Mouse (Mus musculus): ENCODE data around the gene Fitm1.

DNA sequence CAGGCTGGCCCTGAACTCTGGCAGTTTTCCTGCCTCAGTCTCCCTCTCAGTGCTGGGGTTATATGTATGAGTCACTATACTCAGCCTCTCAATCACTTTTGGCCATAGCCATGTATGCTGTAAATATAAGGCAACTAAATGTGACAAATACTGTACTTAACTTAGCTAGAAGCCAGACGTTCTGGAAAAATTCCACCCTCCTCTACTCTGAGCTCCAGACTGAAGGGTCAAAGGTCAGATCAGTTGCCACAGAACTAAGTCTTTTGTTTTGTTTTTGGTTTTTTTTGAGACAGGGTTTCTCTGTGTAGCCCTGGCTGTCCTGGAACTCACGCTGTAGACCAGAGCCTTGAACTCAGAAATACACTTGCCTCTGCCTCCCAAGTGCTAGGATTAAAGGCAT, 40.5 kb downstream of the Fitm1 start:
- TF ChIP-seq GATA1 (IDR thresholded peaks at IDR 0.05; ENCODE audit: borderline replicate concordance, low read length), result no peak
- no peak for TF ChIP-seq FLI1 (IDR thresholded peaks at IDR 0.05; ENCODE audit: low read length)

Measured in megakaryocyte, embryonic 14.5 days (primary cell).